Mouse (Mus musculus): ENCODE results near the gene Kif1bp. TPM values are rescaled to one million over a fixed set of nuclear protein-coding genes. Genes with fewer than 3 reads are reported as not detected.

Kif1bp gene
- polyA plus RNA-seq (2014; fragmentation: Nextera tagmentation; extraction: Ambion mirVana) = 31.1 and 34.0 TPM in 2 replicates

DNA sequence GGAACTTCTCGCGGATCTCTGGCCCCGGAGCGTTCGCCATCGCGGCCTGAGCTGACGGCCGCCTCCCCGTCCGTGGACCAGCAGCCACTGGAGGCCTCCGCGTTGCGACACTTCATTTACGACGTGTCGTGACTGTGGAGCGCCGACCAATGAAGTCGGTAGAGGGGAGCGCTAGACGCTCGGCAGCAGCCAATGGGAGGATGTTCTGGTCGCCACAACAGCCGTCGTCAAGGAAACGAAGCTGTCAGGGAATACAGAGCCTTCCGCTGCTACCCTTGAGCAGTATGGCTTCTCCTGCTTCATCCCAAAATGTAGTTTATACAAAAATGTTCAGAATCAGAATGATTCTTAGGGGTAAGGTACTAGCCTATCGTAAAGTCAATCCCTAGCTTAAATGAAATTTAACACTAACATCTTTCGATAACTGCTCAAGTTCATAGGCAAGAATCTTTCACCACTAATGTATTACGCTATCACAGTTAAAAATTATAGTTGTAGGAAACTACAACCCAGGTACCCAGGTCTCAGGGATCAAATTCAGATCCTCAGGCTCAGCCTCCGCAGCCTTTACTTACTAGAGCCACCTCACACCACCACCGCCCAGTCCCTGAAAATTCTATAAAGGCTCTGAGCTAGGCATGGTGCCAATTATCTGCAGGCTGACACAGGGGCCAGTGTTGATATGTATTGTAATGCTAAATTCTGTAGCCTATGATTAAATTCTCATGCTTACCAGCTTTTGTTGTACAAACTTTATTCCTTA lies at the start of gene Kif1bp:
Gene Kif1bp (minus strand): TSS at position 120 of the 763 bp plus-strand sequence.
- H3K36me3 ChIP-seq (ENCODE audit: control insufficient read depth, insufficient read depth, low read length) = peaks cover 23% of the 10 kb centered on the region
- peaks cover 5% of the 10 kb centered on the region; the same call in 1 of the 2 replicates for H3K4me1 ChIP-seq (ENCODE audit: control insufficient read depth, insufficient read depth, low read length)
- H3K27me3 ChIP-seq (ENCODE audit: control insufficient read depth, insufficient read depth, low read length) = no peaks in the 10 kb centered on the region
- peak within 1 kb of the TSS; percentile 90 for H3K4me3 ChIP-seq (ENCODE audit: low read depth, low read length)
- peak; percentile 97 for ATAC-seq (replicated peaks; ENCODE audit: insufficient number of reproducible peaks, low FRiP score, low TSS enrichment)
- H3K9ac ChIP-seq (ENCODE audit: low read depth, low read length) = peak within 1 kb of the TSS; percentile 75
- H3K4me2 ChIP-seq = peak within 1 kb of the TSS; percentile 88
- 5% methylated on average over 33 of the region's 33 CpGs for WGBS (ENCODE audit: insufficient replicate concordance)
- peak within 1 kb of the TSS; percentile 60 for H3K27ac ChIP-seq (ENCODE audit: low read depth, low read length)
- no peaks in the 10 kb centered on the region for H3K9me3 ChIP-seq (replicated peaks; ENCODE audit: control insufficient read depth, low read length)

- no peak for ATAC-seq (replicated peaks; ENCODE audit: insufficient number of reproducible peaks, low FRiP score, low TSS enrichment)
Observed at GRCm38 (mm10) chr10:62604161-62604560, 25.9 kb upstream of the Kif1bp start.

DNA sequence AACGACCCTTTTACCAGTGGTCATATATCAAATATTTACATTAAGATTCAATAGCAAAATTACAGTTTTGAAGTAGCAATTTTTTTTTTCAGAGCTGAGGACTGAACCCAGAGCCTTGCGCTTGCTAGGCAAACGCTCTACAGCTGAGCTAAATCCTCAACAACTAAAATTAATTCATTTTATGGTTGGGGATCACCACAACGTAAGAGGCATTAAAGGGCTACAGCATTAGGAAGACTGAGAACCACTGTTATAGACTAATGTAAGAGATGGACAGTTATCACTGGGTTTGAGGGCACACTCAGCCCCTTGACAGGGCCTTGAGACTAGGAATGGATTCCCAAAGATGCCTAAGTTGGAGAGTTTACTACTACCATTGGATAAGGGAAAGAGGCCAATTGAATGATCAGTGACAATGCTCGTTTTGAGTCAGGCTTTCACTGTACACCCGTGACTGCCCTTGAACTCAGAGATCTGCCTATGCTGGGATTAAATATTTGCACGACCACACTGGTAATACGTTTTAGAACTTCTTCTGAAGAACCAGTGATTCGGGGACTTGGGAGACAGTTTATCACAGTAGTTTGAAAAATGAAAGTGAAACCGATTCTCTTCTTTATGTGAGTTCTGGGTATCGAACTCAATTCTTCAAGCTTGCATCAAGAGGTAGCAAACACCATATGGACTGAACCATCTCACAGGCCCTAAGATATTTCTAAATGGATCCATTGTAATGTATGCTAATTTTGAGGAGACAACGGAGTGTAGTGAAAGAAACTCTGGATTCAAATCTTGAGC lies 25.2 kb upstream of the Kif1bp start:
- H3K36me3 ChIP-seq (ENCODE audit: control insufficient read depth, insufficient read depth, low read length) = no peaks in the 10 kb centered on the region; the same call in 1 of the 2 replicates
- no peak overlapping the region for H3K4me2 ChIP-seq
- 84% methylated on average over 12 of the region's 12 CpGs for WGBS (ENCODE audit: insufficient replicate concordance)
- H3K9me3 ChIP-seq (replicated peaks; ENCODE audit: control insufficient read depth, low read length) = no peaks in the 10 kb centered on the region
- H3K27ac ChIP-seq (ENCODE audit: low read depth, low read length) = no peak overlapping the region
- no peak overlapping the region for H3K4me3 ChIP-seq (ENCODE audit: low read depth, low read length)
- ATAC-seq (replicated peaks; ENCODE audit: insufficient number of reproducible peaks, low FRiP score, low TSS enrichment) = no peak
- H3K4me1 ChIP-seq (ENCODE audit: control insufficient read depth, insufficient read depth, low read length) = peaks cover 3% of the 10 kb centered on the region
- H3K27me3 ChIP-seq (ENCODE audit: control insufficient read depth, insufficient read depth, low read length) = no peaks in the 10 kb centered on the region
- H3K9ac ChIP-seq (ENCODE audit: low read depth, low read length) = no peak overlapping the region

More at GRCm38 (mm10) chr10:62604161-62604560, 25.9 kb upstream of the Kif1bp start:
- H3K27ac ChIP-seq (ENCODE audit: low read depth, low read length) = no peak overlapping the region
- no peaks in the 10 kb centered on the region for H3K9me3 ChIP-seq (replicated peaks; ENCODE audit: control insufficient read depth, low read length)
- WGBS (ENCODE audit: insufficient replicate concordance) = 75% methylated on average over 3 of the region's 3 CpGs
- no peak overlapping the region for H3K9ac ChIP-seq (ENCODE audit: low read depth, low read length)
- no peaks in the 10 kb centered on the region for H3K36me3 ChIP-seq (ENCODE audit: control insufficient read depth, insufficient read depth, low read length)
- no peak overlapping the region for H3K4me3 ChIP-seq (ENCODE audit: low read depth, low read length)
- no peaks in the 10 kb centered on the region for H3K27me3 ChIP-seq (ENCODE audit: control insufficient read depth, insufficient read depth, low read length)
- peaks cover 3% of the 10 kb centered on the region for H3K4me1 ChIP-seq (ENCODE audit: control insufficient read depth, insufficient read depth, low read length)
- no peak overlapping the region for H3K4me2 ChIP-seq

DNA sequence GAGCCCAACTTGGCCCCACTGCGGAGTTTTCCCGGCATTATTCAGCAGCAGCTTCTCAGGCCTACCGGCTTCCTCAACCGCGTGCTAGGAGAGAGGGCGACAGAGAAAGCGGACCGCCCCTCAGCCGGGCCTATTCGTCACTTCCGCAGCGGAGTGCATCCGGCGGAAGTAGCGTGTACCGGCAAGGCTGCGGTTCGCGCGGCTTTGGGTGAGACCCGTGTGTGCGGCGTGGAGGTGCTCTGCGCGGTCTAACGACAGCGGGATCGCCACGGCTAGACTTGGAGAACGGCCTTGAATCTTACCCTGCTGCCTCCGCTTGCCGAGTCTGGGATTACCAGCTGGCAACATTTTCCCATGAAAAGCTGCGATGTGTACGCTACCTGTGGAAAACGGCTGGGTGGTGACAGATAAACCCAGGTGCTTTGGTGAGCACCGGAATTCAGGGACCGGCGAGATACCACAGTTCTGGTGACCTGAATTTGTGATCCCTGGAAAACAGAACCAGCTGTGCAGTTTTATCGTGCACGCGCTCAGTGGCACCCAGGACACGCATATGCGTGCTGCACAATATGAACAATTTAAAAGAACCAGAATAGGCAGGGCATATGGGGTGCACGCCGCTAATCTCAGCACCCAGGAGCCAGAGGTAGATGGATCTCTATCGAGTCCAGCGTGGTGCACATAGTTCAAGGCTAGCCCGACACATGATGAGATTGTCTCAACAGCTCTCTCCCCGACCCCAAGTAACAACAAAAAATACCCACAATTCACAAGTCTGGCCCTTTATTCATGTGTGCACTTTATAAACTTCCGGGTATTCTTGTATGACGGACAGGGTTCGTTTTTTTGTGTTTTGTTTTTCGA lies 24.2 kb upstream of the Kif1bp start, which contains the start of gene Ddx21:
Gene Ddx21 (minus strand): TSS at position 105 of the 864 bp plus-strand sequence.
- H3K4me2 ChIP-seq = peak within 1 kb of the TSS; percentile 98
- no peaks in the 10 kb centered on the region for H3K27me3 ChIP-seq (ENCODE audit: control insufficient read depth, insufficient read depth, low read length)
- ATAC-seq (replicated peaks; ENCODE audit: insufficient number of reproducible peaks, low FRiP score, low TSS enrichment) = peak; percentile 86
- H3K4me3 ChIP-seq (ENCODE audit: low read depth, low read length) = peak within 1 kb of the TSS; percentile 74
- no peaks in the 10 kb centered on the region for H3K9me3 ChIP-seq (replicated peaks; ENCODE audit: control insufficient read depth, low read length)
- H3K36me3 ChIP-seq (ENCODE audit: control insufficient read depth, insufficient read depth, low read length) = peaks cover 7% of the 10 kb centered on the region
- WGBS (ENCODE audit: insufficient replicate concordance) = 6% methylated on average over 53 of the region's 53 CpGs
- peak within 1 kb of the TSS; percentile 78 for H3K9ac ChIP-seq (ENCODE audit: low read depth, low read length)
- peak within 1 kb of the TSS; percentile 69 for H3K27ac ChIP-seq (ENCODE audit: low read depth, low read length)
- H3K4me1 ChIP-seq (ENCODE audit: control insufficient read depth, insufficient read depth, low read length) = peaks cover 3% of the 10 kb centered on the region

- H3K9me3 ChIP-seq (replicated peaks; ENCODE audit: control insufficient read depth, low read length) = no peaks in the 10 kb centered on the region
- H3K4me1 ChIP-seq (ENCODE audit: control insufficient read depth, insufficient read depth, low read length) = peaks cover 3% of the 10 kb centered on the region
- H3K4me3 ChIP-seq (ENCODE audit: low read depth, low read length) = peak overlapping the region; percentile 74
- WGBS (ENCODE audit: insufficient replicate concordance) = under 1% methylated on average over 23 of the region's 23 CpGs
- H3K36me3 ChIP-seq (ENCODE audit: control insufficient read depth, insufficient read depth, low read length) = peaks cover 8% of the 10 kb centered on the region
- peak; percentile 70; the same call in 1 of the 2 replicates for ATAC-seq (replicated peaks; ENCODE audit: insufficient number of reproducible peaks, low FRiP score, low TSS enrichment)
- H3K4me2 ChIP-seq = peak overlapping the region; percentile 98
- H3K9ac ChIP-seq (ENCODE audit: low read depth, low read length) = peak overlapping the region; percentile 78
- no peaks in the 10 kb centered on the region for H3K27me3 ChIP-seq (ENCODE audit: control insufficient read depth, insufficient read depth, low read length)
- H3K27ac ChIP-seq (ENCODE audit: low read depth, low read length) = peak overlapping the region; percentile 69
Observed at GRCm38 (mm10) chr10:62601833-62602176, 23.5 kb upstream of the Kif1bp start.

DNA sequence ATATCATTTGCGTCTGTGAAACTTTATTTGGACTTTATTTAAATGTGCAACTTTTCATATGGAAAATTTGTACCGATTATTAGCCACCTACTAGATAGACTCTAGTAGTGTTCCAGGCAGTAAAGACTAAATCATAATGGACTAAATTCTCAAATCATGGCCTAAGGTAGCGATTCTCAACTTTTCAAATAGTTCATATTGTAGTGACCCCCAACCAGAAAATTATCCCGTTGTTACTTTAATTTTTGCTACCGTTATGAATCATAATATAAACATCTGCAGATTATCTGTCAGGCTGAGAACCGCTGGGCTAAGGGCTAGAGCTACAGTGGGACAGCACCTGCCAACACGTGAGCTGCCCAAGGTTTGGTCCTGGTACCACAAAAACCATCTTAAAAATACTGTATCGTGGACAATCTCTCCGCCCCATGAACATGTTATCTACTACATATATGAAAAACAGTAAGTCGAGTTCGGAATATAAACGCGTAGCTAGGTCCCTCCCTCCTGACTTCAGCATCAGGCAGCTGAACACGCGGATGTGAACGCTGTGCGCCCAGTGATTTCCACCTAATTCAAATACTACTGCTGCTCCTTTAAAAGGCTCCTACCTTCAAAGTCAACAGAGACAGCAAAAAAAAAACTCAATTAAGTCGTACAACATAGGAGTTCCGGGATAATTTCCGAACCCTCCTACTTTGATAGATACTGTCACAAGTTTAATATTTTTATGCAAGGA lies 23.0 kb upstream of the Kif1bp start:
- Histone ChIP-seq H3K4me3 (ENCODE audit: low read depth, low read length) (peak overlapping the region; percentile 74), H3K9ac (ENCODE audit: low read depth, low read length) (peak overlapping the region; percentile 78; the same call in 1 of the 2 replicates), H3K4me1 (ENCODE audit: control insufficient read depth, insufficient read depth, low read length) (peaks cover 3% of the 10 kb centered on the region), H3K36me3 (ENCODE audit: control insufficient read depth, insufficient read depth, low read length) (peaks cover 10% of the 10 kb centered on the region), H3K27ac (ENCODE audit: low read depth, low read length) (no peak overlapping the region), H3K4me2 (peak overlapping the region; percentile 98), H3K27me3 (ENCODE audit: control insufficient read depth, insufficient read depth, low read length) (no peaks in the 10 kb centered on the region), H3K9me3 (replicated peaks; ENCODE audit: control insufficient read depth, low read length) (no peaks in the 10 kb centered on the region)
- 10% methylated on average over 20 of the region's 20 CpGs for WGBS (ENCODE audit: insufficient replicate concordance)
- ATAC-seq (replicated peaks; ENCODE audit: insufficient number of reproducible peaks, low FRiP score, low TSS enrichment) = no peak

GRCm38 (mm10) chr10:62600056-62600455 lies 21.8 kb upstream of the Kif1bp start:
- no peak overlapping the region for H3K27ac ChIP-seq (ENCODE audit: low read depth, low read length)
- H3K4me1 ChIP-seq (ENCODE audit: control insufficient read depth, insufficient read depth, low read length) = peaks cover 3% of the 10 kb centered on the region
- WGBS (ENCODE audit: insufficient replicate concordance) = 88% methylated on average over 6 of the region's 6 CpGs
- H3K36me3 ChIP-seq (ENCODE audit: control insufficient read depth, insufficient read depth, low read length) = peaks cover 12% of the 10 kb centered on the region
- no peak overlapping the region for H3K9ac ChIP-seq (ENCODE audit: low read depth, low read length)
- no peaks in the 10 kb centered on the region for H3K9me3 ChIP-seq (replicated peaks; ENCODE audit: control insufficient read depth, low read length)
- H3K4me2 ChIP-seq = no peak overlapping the region; the same call in 1 of the 2 replicates
- ATAC-seq (replicated peaks; ENCODE audit: insufficient number of reproducible peaks, low FRiP score, low TSS enrichment) = no peak
- H3K27me3 ChIP-seq (ENCODE audit: control insufficient read depth, insufficient read depth, low read length) = no peaks in the 10 kb centered on the region
- no peak overlapping the region for H3K4me3 ChIP-seq (ENCODE audit: low read depth, low read length)

All from heart, embryonic 11.5 days (tissue).